Mouse (Mus musculus) hindbrain, postnatal 0 days (tissue): Measurements from ENCODE around the gene E130116L18Rik. TPM values are rescaled to one million over a fixed set of nuclear protein-coding genes. Genes with fewer than 3 reads are reported as not detected.
"Not testable (repeated sequence)": the region's sequence is repeated elsewhere in the genome, so short reads cannot be mapped to it uniquely, and the experiment has no call there.

Experiments
- ATAC-seq: fragments of 200-750 bp; cut with Nextera tagmentation; 2 replicates; pipeline ENCODE4 v1.8.0; 2017; ENCODE audit warnings: mild to moderate bottlenecking, moderate TSS enrichment, moderate library complexity
- DNase-seq: peaks from one replicate; pipeline ENCODE4 v3.0.0-alpha.2; 2015; ENCODE audit warnings: low spot score
- H3K27ac ChIP-seq: fragments of 300-500 bp; sonication (generic); 2 replicates; pipeline ENCODE4 v1.5.1; 2014; ENCODE audit warnings: mild to moderate bottlenecking
- H3K27me3 ChIP-seq: fragments of 300-500 bp; sonication (generic); 2 replicates; pipeline ENCODE4 v1.6.1; 2014; ENCODE audit warnings: low read length, mixed read lengths; ENCODE audit not compliant: insufficient read depth
- H3K36me3 ChIP-seq: fragments of 300-500 bp; sonication (generic); 2 replicates; pipeline ENCODE4 v1.6.1; 2014; ENCODE audit warnings: low read length, mixed read lengths; ENCODE audit not compliant: insufficient read depth
- H3K4me1 ChIP-seq: fragments of 300-500 bp; sonication (generic); 2 replicates; pipeline ENCODE4 v1.6.1; 2014; ENCODE audit warnings: antibody characterized with exemption, low read length, mixed read lengths; ENCODE audit not compliant: insufficient read depth
- H3K4me2 ChIP-seq: fragments of 300-500 bp; sonication (generic); 2 replicates; pipeline ENCODE4 v1.6.1; 2014; ENCODE audit warnings: low read depth, mild to moderate bottlenecking, low read length, moderate library complexity, mixed read lengths
- H3K4me3 ChIP-seq: fragments of 300-500 bp; sonication (generic); 2 replicates; pipeline ENCODE4 v1.5.1; 2014; ENCODE audit warnings: low read length
- H3K9ac ChIP-seq: fragments of 300-500 bp; sonication (generic); replicated peaks from 2 replicates; pipeline ENCODE4 v1.6.1; 2014; ENCODE audit warnings: mild to moderate bottlenecking, low read length, moderate library complexity, mixed read lengths
- H3K9me3 ChIP-seq: fragments of 300-500 bp; sonication (generic); 2 replicates; pipeline ENCODE4 v1.6.1; 2016; ENCODE audit warnings: low read length, mixed read lengths
- CTCF ChIP-seq: IDR thresholded peaks from 2 replicates; pipeline ENCODE4 v1.5.1; 2016; ENCODE audit warnings: antibody characterized with exemption, control low read depth, low read depth
- WGBS: fragments of 180-500 bp; shearing (Covaris S2); extraction: QIAGEN DNeasy Blood & Tissue Kit; methylation state at CpG from one replicate; pipeline ENCODE4 v1.1.7; 2014; 5-methylcytosine and 5-hydroxymethylcytosine counted together
- polyA plus RNA-seq: library from polyadenylated mRNA; unstranded; fragments of >200 nt; fragmentation: Nextera tagmentation; extraction: Ambion mirVana; gene quantifications from 2 replicates; pipeline ENCODE4 v1.2.1, GENCODE M21; 2015
- total RNA-seq: library from RNA; depleted of rRNA; stranded (reverse); fragments of >200 nt; gene quantifications from 2 replicates; pipeline ENCODE4 v1.2.3, GENCODE M21; 2014; rRNA removed

The E130116L18Rik gene
- total and polyA plus RNA-seq, 2 experiments from 2014 or later, result 1.3 TPM; not detected in 1

DNA sequence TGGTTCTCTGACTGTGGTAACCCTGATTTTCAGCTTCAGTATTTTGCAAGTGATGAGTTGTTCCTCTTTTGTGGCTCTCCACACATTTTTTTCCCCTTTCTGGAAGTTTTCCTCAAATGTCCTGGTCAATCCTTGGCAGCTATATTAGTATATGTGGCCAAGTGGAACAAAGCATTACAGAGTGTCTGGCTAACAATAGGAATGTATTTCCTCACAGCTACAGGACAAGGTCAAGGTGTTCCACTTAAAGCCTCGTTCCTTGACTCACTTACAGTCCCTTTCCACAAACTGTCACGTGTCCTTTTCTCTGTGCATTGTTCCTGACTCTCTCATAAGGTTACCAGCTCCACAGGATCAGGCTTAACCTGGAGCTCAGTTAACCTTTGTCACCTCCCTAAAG, 38.4 kb downstream of the E130116L18Rik start:
- H3K27ac ChIP-seq, result no peak overlapping the region
- H3K9me3 ChIP-seq, result no peaks in the 10 kb centered on the region
- WGBS, result 51% methylated on average over 2 of the region's 2 CpGs
- no peaks in the 10 kb centered on the region for H3K36me3 ChIP-seq
- no peak overlapping the region for H3K4me3 ChIP-seq
- no peak for DNase-seq
- H3K4me2 ChIP-seq, result no peak overlapping the region
- no peaks in the 10 kb centered on the region for H3K27me3 ChIP-seq
- no peak overlapping the region for H3K9ac ChIP-seq
- ATAC-seq, result no peak
- H3K4me1 ChIP-seq, result no peaks in the 10 kb centered on the region
- no peak for TF ChIP-seq CTCF

GRCm38 (mm10) chr5:25183595-25183994, 39.4 kb downstream of the E130116L18Rik start:
- no peak overlapping the region for H3K27ac ChIP-seq
- DNase-seq (no peak), ATAC-seq (no peak)
- H3K4me2 ChIP-seq, result no peak overlapping the region
- H3K9me3 ChIP-seq, result no peaks in the 10 kb centered on the region
- no peak overlapping the region for H3K4me3 ChIP-seq
- 71% methylated on average over 4 of the region's 4 CpGs for WGBS
- H3K9ac ChIP-seq, result no peak overlapping the region
- TF ChIP-seq CTCF, result no peak
- H3K36me3 ChIP-seq, result no peaks in the 10 kb centered on the region
- no peaks in the 10 kb centered on the region for H3K27me3 ChIP-seq
- H3K4me1 ChIP-seq, result no peaks in the 10 kb centered on the region

GRCm38 (mm10) chr5:25181004-25181531, 41.9 kb downstream of the E130116L18Rik start, which contains the start of gene Galntl5:
Gene Galntl5, plus strand, starts transcription at chr5:25181460.
- no peak for TF ChIP-seq CTCF
- no peak within 1 kb of the TSS for H3K4me3 ChIP-seq
- no peaks in the 10 kb centered on the region for H3K27me3 ChIP-seq
- no peaks in the 10 kb centered on the region for H3K4me1 ChIP-seq
- H3K4me2 ChIP-seq, result no peak within 1 kb of the TSS
- WGBS, result 88% methylated on average over 1 of the region's 1 CpGs
- no peak within 1 kb of the TSS for H3K9ac ChIP-seq
- no peaks in the 10 kb centered on the region for H3K36me3 ChIP-seq
- DNase-seq, result no peak
- H3K9me3 ChIP-seq, result no peaks in the 10 kb centered on the region
- ATAC-seq, result no peak
- H3K27ac ChIP-seq, result no peak within 1 kb of the TSS

- Histone ChIP-seq H3K27me3 (no peaks in the 10 kb centered on the region), H3K4me1 (no peaks in the 10 kb centered on the region), H3K4me3 (no peak overlapping the region), H3K9ac (no peak overlapping the region), H3K36me3 (no peaks in the 10 kb centered on the region), H3K4me2 (no peak overlapping the region), H3K9me3 (no peaks in the 10 kb centered on the region), H3K27ac (no peak overlapping the region)
- ATAC-seq (no peak), DNase-seq (no peak)
- TF ChIP-seq CTCF, result no peak
- 93% methylated on average over 3 of the region's 3 CpGs for whole genome bisulfite sequencing
Measured at GRCm38 (mm10) chr5:25179936-25180488, 42.9 kb downstream of the E130116L18Rik start.

DNA sequence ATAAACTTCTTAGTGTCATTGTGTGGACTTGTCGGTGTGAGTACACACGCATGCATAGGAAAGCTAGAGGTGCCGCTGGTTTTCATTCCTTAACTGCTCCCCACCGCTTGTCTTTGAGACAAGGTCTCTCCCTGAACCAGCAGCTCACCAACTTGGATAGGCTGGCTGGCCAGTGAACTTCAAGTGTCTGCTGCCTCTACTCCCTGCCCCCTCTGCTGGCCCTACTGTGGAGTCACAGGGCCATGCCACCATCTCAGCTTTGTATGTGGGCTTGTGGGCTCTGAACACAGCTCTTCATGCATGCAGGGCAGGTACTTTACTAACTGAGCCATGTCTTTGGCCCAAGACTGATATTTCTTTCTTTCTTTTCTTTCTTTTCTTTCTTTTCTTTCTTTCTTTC, 43.7 kb downstream of the E130116L18Rik start:
- Histone ChIP-seq H3K4me2 (no peak overlapping the region), H3K27me3 (no peaks in the 10 kb centered on the region), H3K4me3 (no peak overlapping the region), H3K27ac (no peak overlapping the region), H3K9me3 (no peaks in the 10 kb centered on the region), H3K9ac (no peak overlapping the region), H3K4me1 (no peaks in the 10 kb centered on the region), H3K36me3 (no peaks in the 10 kb centered on the region)
- no peak for TF ChIP-seq CTCF
- DNase-seq (no peak), ATAC-seq (no peak)
- 98% methylated on average over 4 of the region's 4 CpGs for WGBS

GRCm38 (mm10) chr5:25178543-25178942, 44.4 kb downstream of the E130116L18Rik start:
- H3K4me1 ChIP-seq, H3K27ac ChIP-seq, H3K4me2 ChIP-seq, H3K27me3 ChIP-seq, H3K9me3 ChIP-seq, H3K36me3 ChIP-seq, H3K4me3 ChIP-seq, ATAC-seq, DNase-seq, H3K9ac ChIP-seq: not testable (repeated sequence)
- whole genome bisulfite sequencing, result 82% methylated on average over 4 of the region's 4 CpGs

DNA sequence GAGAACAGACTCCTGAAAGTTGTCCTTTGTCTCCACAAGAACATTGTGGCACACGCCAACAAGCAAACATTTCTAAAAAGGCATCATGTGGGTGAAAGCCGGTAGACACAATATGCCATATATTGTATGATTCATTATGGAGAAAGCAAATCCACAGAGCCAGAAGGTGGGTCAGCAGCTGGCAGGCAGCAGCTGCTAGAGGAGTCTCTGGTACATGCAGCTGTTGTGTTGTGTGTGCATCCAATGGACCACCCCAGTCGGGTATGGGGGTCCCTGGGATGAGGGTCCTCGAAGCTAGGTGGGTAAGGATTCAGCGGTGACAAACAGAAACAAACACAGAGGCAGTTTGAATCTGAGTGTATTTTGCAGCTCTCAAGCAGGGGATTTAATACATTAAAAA, 45.0 kb downstream of the E130116L18Rik start:
- WGBS, result 84% methylated on average over 5 of the region's 5 CpGs
- not testable (repeated sequence) for H3K9ac ChIP-seq, H3K4me3 ChIP-seq, H3K4me2 ChIP-seq, DNase-seq, H3K9me3 ChIP-seq, H3K36me3 ChIP-seq, H3K27me3 ChIP-seq, ATAC-seq, H3K27ac ChIP-seq, H3K4me1 ChIP-seq

Other genes starting within 250 kb of the E130116L18Rik start
- 31.4 and 38.3 TPM in 2 replicates for gene Prkag2, start 122.5 kb downstream of the E130116L18Rik start, total RNA-seq
- gene Prkag2, start 122.5 kb downstream of the E130116L18Rik start, polyA plus RNA-seq, result 85.5 and 86.4 TPM in 2 replicates
- gene Galntl5, start 41.7 kb downstream of the E130116L18Rik start, total RNA-seq, result not detected in 2 replicates
- not detected in 2 replicates for gene Galntl5, start 41.7 kb downstream of the E130116L18Rik start, polyA plus RNA-seq
- gene Galnt11, start 1.2 kb downstream of the E130116L18Rik start, total RNA-seq, result 56.7 and 58.9 TPM in 2 replicates
- gene Galnt11, start 1.2 kb downstream of the E130116L18Rik start, polyA plus RNA-seq, result 56.8 and 60.8 TPM in 2 replicates